Mouse (Mus musculus): ENCODE measurements at regions not wholly inside any gene's neighbourhood (a gene's known extent, or its start where the extent isn't known, plus 50 kb on each side); places are given as distances from the start of the nearest gene placed in this dataset.
"Not testable (repeated sequence)": the region's sequence is repeated elsewhere in the genome, so short reads cannot be mapped to it uniquely, and the experiment has no call there.

GRCm38 (mm10) chr10:56783941-56784340 is 406.8 kb downstream of the Gja1 start:
- DNase-seq (ENCODE audit: low spot score), result no peak

GRCm38 (mm10) chr10:56788081-56788480 is 411.0 kb downstream of the Gja1 start:
- DNase-seq (ENCODE audit: low spot score), result no peak

GRCm38 (mm10) chr10:56793074-56793473 is 415.9 kb downstream of the Gja1 start:
- DNase-seq (ENCODE audit: low spot score), result no peak

- DNase-seq (ENCODE audit: low spot score), result no peak
Observed at GRCm38 (mm10) chr10:56795396-56795795, 418.3 kb downstream of the Gja1 start.

GRCm38 (mm10) chr10:56799307-56799706 is 422.2 kb downstream of the Gja1 start:
- no peak for DNase-seq (ENCODE audit: low spot score)

GRCm38 (mm10) chr10:56799745-56800144 is 422.6 kb downstream of the Gja1 start:
- no peak for DNase-seq (ENCODE audit: low spot score)

- DNase-seq (ENCODE audit: low spot score), result no peak
Observed at GRCm38 (mm10) chr10:56809006-56809405, 431.9 kb downstream of the Gja1 start.

GRCm38 (mm10) chr10:56822158-56822557 is 445.0 kb downstream of the Gja1 start:
- no peak for DNase-seq (ENCODE audit: low spot score)

- no peak for DNase-seq (ENCODE audit: low spot score)
Observed at GRCm38 (mm10) chr10:56831331-56831730, 454.2 kb downstream of the Gja1 start.

GRCm38 (mm10) chr10:56831966-56832365 is 454.8 kb downstream of the Gja1 start:
- DNase-seq (ENCODE audit: low spot score), result no peak

GRCm38 (mm10) chr10:56836130-56836529 is 459.0 kb downstream of the Gja1 start:
- no peak for DNase-seq (ENCODE audit: low spot score)

GRCm38 (mm10) chr10:56839006-56839495 is 461.9 kb downstream of the Gja1 start:
- no peak for DNase-seq (ENCODE audit: low spot score)

GRCm38 (mm10) chr10:56839545-56839944 is 462.4 kb downstream of the Gja1 start:
- DNase-seq (ENCODE audit: low spot score), result no peak

GRCm38 (mm10) chr10:56840732-56841131 is 463.6 kb downstream of the Gja1 start:
- DNase-seq (ENCODE audit: low spot score), result peak; percentile 19

- DNase-seq (ENCODE audit: low spot score), result no peak
Observed at GRCm38 (mm10) chr10:56841486-56841885, 464.4 kb downstream of the Gja1 start.

- DNase-seq (ENCODE audit: low spot score), result no peak
Observed at GRCm38 (mm10) chr10:56841973-56842372, 464.8 kb downstream of the Gja1 start.

GRCm38 (mm10) chr10:56852484-56852883 is 475.4 kb downstream of the Gja1 start:
- DNase-seq (ENCODE audit: low spot score), result no peak

GRCm38 (mm10) chr10:56856186-56856585 is 479.1 kb downstream of the Gja1 start:
- DNase-seq (ENCODE audit: low spot score), result no peak

- no peak for DNase-seq (ENCODE audit: low spot score)
Observed at GRCm38 (mm10) chr10:56879744-56880143, 502.6 kb downstream of the Gja1 start.

- peak; percentile 9 for DNase-seq (ENCODE audit: low spot score)
Observed at GRCm38 (mm10) chr10:56880154-56880591, 503.0 kb downstream of the Gja1 start.

- DNase-seq (ENCODE audit: low spot score), result no peak
Observed at GRCm38 (mm10) chr10:56884456-56885410, 507.6 kb downstream of the Gja1 start.

GRCm38 (mm10) chr10:56891530-56891929 is 514.4 kb downstream of the Gja1 start:
- not testable (repeated sequence) for DNase-seq (ENCODE audit: low spot score)

GRCm38 (mm10) chr10:56892666-56893209 is 515.6 kb downstream of the Gja1 start:
- no peak for DNase-seq (ENCODE audit: low spot score)
